Mouse (Mus musculus) liver, embryonic 14.5 days (tissue): ENCODE results near the gene Vcl.

Experiments used
- CTCF ChIP-seq: IDR thresholded peaks from 2 replicates; pipeline ENCODE4 v1.5.1; 2016; ENCODE audit warnings: antibody characterized with exemption, low read depth, control low read depth
- EP300 ChIP-seq: IDR thresholded peaks from 2 replicates; pipeline ENCODE4 v1.6.1; 2016; ENCODE audit warnings: antibody characterized with exemption, low read depth

DNA sequence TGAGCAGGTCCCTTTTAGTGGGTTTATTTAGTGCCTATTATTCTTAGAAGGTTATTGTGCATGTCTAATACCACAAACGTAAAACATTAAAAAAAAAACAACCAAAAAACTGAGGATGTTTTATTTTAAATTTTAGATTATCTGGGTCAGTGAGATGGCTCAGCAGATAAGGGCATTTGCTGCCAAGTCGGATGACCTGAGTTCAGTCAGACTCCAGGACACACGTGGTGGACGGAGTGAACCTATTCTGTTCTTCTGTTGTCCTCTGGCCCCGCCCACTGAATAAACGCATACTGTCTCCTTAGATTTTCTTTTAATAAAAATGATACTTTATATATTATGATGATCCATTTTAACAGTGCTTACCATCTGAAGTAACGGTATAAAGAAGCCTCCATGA, 124.4 kb downstream of the Vcl start:
- TF ChIP-seq CTCF (no peak), EP300 (no peak)
